Mouse (Mus musculus): ENCODE measurements at regions not wholly inside any gene's neighbourhood (a gene's known extent, or its start where the extent isn't known, plus 50 kb on each side); places are given as distances from the start of the nearest gene placed in this dataset.

DNA sequence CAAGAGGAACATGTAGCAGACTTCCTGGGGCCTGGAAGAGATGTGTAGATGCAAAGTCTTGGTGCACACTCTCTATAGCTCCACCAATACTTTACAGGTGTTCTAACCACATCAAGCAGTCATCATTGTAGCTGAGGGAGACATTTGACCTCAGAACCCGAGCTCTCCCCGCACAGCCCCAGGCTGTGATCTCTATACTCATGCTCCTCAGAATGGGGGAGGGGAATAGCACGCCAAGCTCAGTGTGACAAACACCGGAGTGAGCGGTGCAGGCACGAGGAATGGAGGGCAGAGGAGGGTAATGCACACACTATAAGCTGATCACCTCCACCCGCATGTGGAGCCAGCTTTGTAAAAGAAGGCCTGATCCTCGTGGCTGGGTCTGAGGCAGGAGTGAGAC lies 146.1 kb downstream of the Bmp7 start:
- Histone ChIP-seq H3K9ac (ENCODE audit: low read depth, low read length) (no peak overlapping the region), H3K36me3 (ENCODE audit: control insufficient read depth, insufficient read depth, low read length) (no peaks in the 10 kb centered on the region), H3K4me1 (ENCODE audit: control insufficient read depth, insufficient read depth, low read length) (no peaks in the 10 kb centered on the region), H3K27me3 (ENCODE audit: control insufficient read depth, insufficient read depth, low read length) (peaks cover 1% of the 10 kb centered on the region; the same call in 1 of the 2 replicates), H3K27ac (no peak overlapping the region), H3K4me3 (no peak overlapping the region), H3K79me2 (replicated peaks; ENCODE audit: control insufficient read depth, insufficient read depth, low read length) (no peaks in the 10 kb centered on the region)
- 81% methylated on average over 8 of the region's 8 CpGs for WGBS
- intact Hi-C loops (cut with DNase I): no loop called here
- TF ChIP-seq EP300 (IDR thresholded peaks at IDR 0.05; ENCODE audit: insufficient read depth, low read depth, low read length) (no peak), CTCF (IDR thresholded peaks at IDR 0.05) (no peak), POLR2A (IDR thresholded peaks at IDR 0.05; ENCODE audit: insufficient read depth, low read depth, low read length) (no peak)
- no peak for DNase-seq

DNA sequence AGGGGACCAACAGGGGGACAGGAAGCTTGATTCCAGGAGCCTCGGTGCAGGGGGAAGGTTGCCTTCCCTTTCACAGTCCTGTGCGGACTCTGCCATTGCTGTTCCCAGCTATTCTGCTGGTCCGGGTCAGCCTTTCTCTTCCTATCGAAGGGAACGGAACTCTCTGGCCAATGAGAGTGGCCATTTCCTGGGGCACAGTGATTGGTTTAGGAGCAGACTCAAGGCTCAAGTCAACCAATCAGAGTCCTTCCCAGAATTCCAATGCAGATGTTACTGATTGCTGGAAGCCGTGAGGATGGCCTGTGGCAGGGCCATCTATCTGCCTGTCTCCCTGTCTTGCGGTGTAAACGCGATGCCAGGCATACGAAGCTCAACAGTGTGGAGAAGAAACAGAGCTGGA lies 145.3 kb downstream of the Bmp7 start:
- Histone ChIP-seq H3K4me3 (no peak overlapping the region), H3K4me1 (ENCODE audit: control insufficient read depth, insufficient read depth, low read length) (no peaks in the 10 kb centered on the region), H3K27ac (no peak overlapping the region), H3K36me3 (ENCODE audit: control insufficient read depth, insufficient read depth, low read length) (no peaks in the 10 kb centered on the region), H3K79me2 (replicated peaks; ENCODE audit: control insufficient read depth, insufficient read depth, low read length) (no peaks in the 10 kb centered on the region), H3K27me3 (ENCODE audit: control insufficient read depth, insufficient read depth, low read length) (no peaks in the 10 kb centered on the region), H3K9ac (ENCODE audit: low read depth, low read length) (no peak overlapping the region)
- no peak for DNase-seq
- 83% methylated on average over 10 of the region's 10 CpGs for WGBS
- intact Hi-C loops (cut with DNase I): no loop called here
- TF ChIP-seq POLR2A (IDR thresholded peaks at IDR 0.05; ENCODE audit: insufficient read depth, low read depth, low read length) (no peak), CTCF (IDR thresholded peaks at IDR 0.05) (no peak), EP300 (IDR thresholded peaks at IDR 0.05; ENCODE audit: insufficient read depth, low read depth, low read length) (no peak)

DNA sequence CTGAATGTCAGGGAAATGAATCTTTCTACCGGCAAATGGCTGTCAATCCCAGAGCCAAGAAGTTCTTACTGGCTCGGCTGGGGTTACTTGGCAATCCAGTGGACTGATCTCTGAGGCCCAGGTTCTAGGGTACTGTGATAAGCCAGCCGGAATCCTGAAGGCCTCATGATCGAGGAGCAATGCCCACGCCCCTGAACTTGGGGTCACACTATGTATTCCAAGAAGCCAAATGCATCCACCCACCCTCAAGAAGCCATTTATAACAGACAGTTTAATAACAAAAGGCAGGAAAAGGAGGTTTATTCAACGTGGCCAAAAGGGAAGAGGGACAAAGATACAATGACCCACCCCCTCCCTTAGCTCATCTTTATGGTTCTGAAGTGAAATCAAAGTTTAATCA lies 144.0 kb downstream of the Bmp7 start:
- no peaks in the 10 kb centered on the region for H3K79me2 ChIP-seq (replicated peaks; ENCODE audit: control insufficient read depth, insufficient read depth, low read length)
- no peaks in the 10 kb centered on the region for H3K4me1 ChIP-seq (ENCODE audit: control insufficient read depth, insufficient read depth, low read length)
- no peak overlapping the region for H3K9ac ChIP-seq (ENCODE audit: low read depth, low read length)
- 37% methylated on average over 6 of the region's 6 CpGs for whole genome bisulfite sequencing
- H3K36me3 ChIP-seq (ENCODE audit: control insufficient read depth, insufficient read depth, low read length): no peaks in the 10 kb centered on the region
- no peak overlapping the region for H3K4me3 ChIP-seq
- no peaks in the 10 kb centered on the region; the same call in 1 of the 2 replicates for H3K27me3 ChIP-seq (ENCODE audit: control insufficient read depth, insufficient read depth, low read length)
- H3K27ac ChIP-seq: no peak overlapping the region
- DNase-seq: no peak
- no peak for TF ChIP-seq POLR2A (IDR thresholded peaks at IDR 0.05; ENCODE audit: insufficient read depth, low read depth, low read length)
- no peak for TF ChIP-seq CTCF (IDR thresholded peaks at IDR 0.05)
- TF ChIP-seq EP300 (IDR thresholded peaks at IDR 0.05; ENCODE audit: insufficient read depth, low read depth, low read length): no peak
- intact Hi-C loops (cut with DNase I): no loop called here

- Histone ChIP-seq H3K4me1 (ENCODE audit: control insufficient read depth, insufficient read depth, low read length) (no peaks in the 10 kb centered on the region), H3K79me2 (replicated peaks; ENCODE audit: control insufficient read depth, insufficient read depth, low read length) (no peaks in the 10 kb centered on the region), H3K36me3 (ENCODE audit: control insufficient read depth, insufficient read depth, low read length) (no peaks in the 10 kb centered on the region), H3K4me3 (no peak overlapping the region), H3K9ac (ENCODE audit: low read depth, low read length) (no peak overlapping the region), H3K27ac (no peak overlapping the region), H3K27me3 (ENCODE audit: control insufficient read depth, insufficient read depth, low read length) (no peaks in the 10 kb centered on the region; the same call in 1 of the 2 replicates)
- TF ChIP-seq CTCF (IDR thresholded peaks at IDR 0.05) (no peak), POLR2A (IDR thresholded peaks at IDR 0.05; ENCODE audit: insufficient read depth, low read depth, low read length) (no peak), EP300 (IDR thresholded peaks at IDR 0.05; ENCODE audit: insufficient read depth, low read depth, low read length) (no peak)
- 42% methylated on average over 6 of the region's 6 CpGs for WGBS
- intact Hi-C loops (cut with DNase I): no loop called here
- no peak for DNase-seq
Observed at GRCm38 (mm10) chr2:172796955-172797354, 143.2 kb downstream of the Bmp7 start.

DNA sequence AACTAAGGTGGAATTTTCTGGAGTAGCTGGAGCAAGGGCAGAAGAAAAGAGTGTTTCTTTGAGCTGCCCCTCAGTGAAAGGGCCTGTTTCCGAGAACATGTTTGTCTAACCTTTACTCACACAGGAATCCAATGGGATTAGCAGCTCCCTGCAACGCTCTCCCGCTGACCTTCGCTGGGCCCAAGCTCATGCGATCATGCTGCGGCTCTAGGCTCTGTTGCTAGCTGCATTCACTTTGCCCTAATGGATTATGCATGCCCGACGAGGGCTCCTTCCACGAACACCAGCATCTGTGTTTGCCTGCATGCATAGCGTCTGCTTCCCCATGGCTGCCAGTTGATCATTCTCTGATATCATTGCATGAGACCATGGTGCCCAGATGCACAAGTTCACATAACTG lies 140.2 kb downstream of the Bmp7 start:
- Histone ChIP-seq H3K27me3 (ENCODE audit: control insufficient read depth, insufficient read depth, low read length) (no peaks in the 10 kb centered on the region; the same call in 1 of the 2 replicates), H3K79me2 (replicated peaks; ENCODE audit: control insufficient read depth, insufficient read depth, low read length) (no peaks in the 10 kb centered on the region), H3K4me3 (no peak overlapping the region), H3K36me3 (ENCODE audit: control insufficient read depth, insufficient read depth, low read length) (no peaks in the 10 kb centered on the region), H3K27ac (no peak overlapping the region), H3K4me1 (ENCODE audit: control insufficient read depth, insufficient read depth, low read length) (no peaks in the 10 kb centered on the region), H3K9ac (ENCODE audit: low read depth, low read length) (no peak overlapping the region)
- no peak for DNase-seq
- TF ChIP-seq CTCF (IDR thresholded peaks at IDR 0.05): no peak
- 54% methylated on average over 10 of the region's 10 CpGs for WGBS
- intact Hi-C loops (cut with DNase I): no loop called here

GRCm38 (mm10) chr2:172800801-172801200 lies 139.3 kb downstream of the Bmp7 start:
- Histone ChIP-seq H3K4me3 (no peak overlapping the region), H3K27me3 (ENCODE audit: control insufficient read depth, insufficient read depth, low read length) (no peaks in the 10 kb centered on the region; the same call in 1 of the 2 replicates), H3K4me1 (ENCODE audit: control insufficient read depth, insufficient read depth, low read length) (no peaks in the 10 kb centered on the region), H3K9ac (ENCODE audit: low read depth, low read length) (no peak overlapping the region), H3K36me3 (ENCODE audit: control insufficient read depth, insufficient read depth, low read length) (no peaks in the 10 kb centered on the region), H3K79me2 (replicated peaks; ENCODE audit: control insufficient read depth, insufficient read depth, low read length) (no peaks in the 10 kb centered on the region), H3K27ac (no peak overlapping the region)
- TF ChIP-seq POLR2A (IDR thresholded peaks at IDR 0.05; ENCODE audit: insufficient read depth, low read depth, low read length) (no peak), CTCF (IDR thresholded peaks at IDR 0.05) (no peak), EP300 (IDR thresholded peaks at IDR 0.05; ENCODE audit: insufficient read depth, low read depth, low read length) (no peak)
- intact Hi-C loops (cut with DNase I): no loop called here
- DNase-seq: no peak
- WGBS: 77% methylated on average over 9 of the region's 9 CpGs
